Mouse (Mus musculus) stomach, embryonic 14.5 days (tissue): Measurements from ENCODE around the gene Cops4. TPM values are rescaled to one million over a fixed set of nuclear protein-coding genes. Genes with fewer than 3 reads are reported as not detected.

Source experiments
- ATAC-seq: fragments of 200-750 bp; cut with Nextera tagmentation; 2 replicates; pipeline ENCODE4 v1.8.0; 2017; ENCODE audit warnings: low read depth, moderate TSS enrichment; ENCODE audit not compliant: insufficient number of reproducible peaks, insufficient read depth, low FRiP score
- H3K27ac ChIP-seq: fragments of 300-500 bp; sonication (generic); 2 replicates; pipeline ENCODE4 v1.5.1; 2014; ENCODE audit warnings: mild to moderate bottlenecking, low read length, moderate library complexity, mixed read lengths
- H3K27me3 ChIP-seq: fragments of 300-500 bp; sonication (generic); 2 replicates; pipeline ENCODE4 v1.6.1; 2014; ENCODE audit warnings: low read length, control low read depth, mixed read lengths; ENCODE audit not compliant: control insufficient read depth, insufficient read depth
- H3K36me3 ChIP-seq: fragments of 300-500 bp; sonication (generic); 2 replicates; pipeline ENCODE4 v1.6.1; 2014; ENCODE audit warnings: mild to moderate bottlenecking, control low read depth, low read length, moderate library complexity, mixed read lengths; ENCODE audit not compliant: control insufficient read depth, insufficient read depth
- H3K4me1 ChIP-seq: fragments of 300-500 bp; sonication (generic); 2 replicates; pipeline ENCODE4 v1.6.1; 2014; ENCODE audit warnings: low read length, control low read depth, mixed read lengths; ENCODE audit not compliant: control insufficient read depth, insufficient read depth
- H3K4me2 ChIP-seq: fragments of 300-500 bp; sonication (generic); replicated peaks from 2 replicates; pipeline ENCODE4 v1.6.1; 2014; ENCODE audit warnings: low read depth, low read length, control low read depth
- H3K4me3 ChIP-seq: fragments of 300-500 bp; sonication (generic); 2 replicates; pipeline ENCODE4 v1.5.1; 2014; ENCODE audit warnings: low read depth, low read length, control low read depth
- H3K9ac ChIP-seq: fragments of 300-500 bp; sonication (generic); replicated peaks from 2 replicates; pipeline ENCODE4 v1.6.1; 2014; ENCODE audit warnings: low read depth, mild to moderate bottlenecking, control low read depth, low read length, moderate library complexity, mixed read lengths
- H3K9me3 ChIP-seq: fragments of 300-500 bp; sonication (generic); 2 replicates; pipeline ENCODE4 v1.6.1; 2016; ENCODE audit warnings: low read depth, low read length, control low read depth; ENCODE audit not compliant: control insufficient read depth
- WGBS: fragments of 180-500 bp; shearing (Covaris S2); extraction: QIAGEN DNeasy Blood & Tissue Kit; methylation state at CpG from one replicate; pipeline ENCODE4 v1.1.7; 2014; 5-methylcytosine and 5-hydroxymethylcytosine counted together
- polyA plus RNA-seq: library from polyadenylated mRNA; unstranded; fragments of >200 nt; fragmentation: Nextera tagmentation; extraction: Ambion mirVana; gene quantifications from 2 replicates; pipeline ENCODE4 v1.2.1, GENCODE M21; 2014

The Cops4 gene
- 187 and 188 TPM in 2 replicates for polyA plus RNA-seq

DNA sequence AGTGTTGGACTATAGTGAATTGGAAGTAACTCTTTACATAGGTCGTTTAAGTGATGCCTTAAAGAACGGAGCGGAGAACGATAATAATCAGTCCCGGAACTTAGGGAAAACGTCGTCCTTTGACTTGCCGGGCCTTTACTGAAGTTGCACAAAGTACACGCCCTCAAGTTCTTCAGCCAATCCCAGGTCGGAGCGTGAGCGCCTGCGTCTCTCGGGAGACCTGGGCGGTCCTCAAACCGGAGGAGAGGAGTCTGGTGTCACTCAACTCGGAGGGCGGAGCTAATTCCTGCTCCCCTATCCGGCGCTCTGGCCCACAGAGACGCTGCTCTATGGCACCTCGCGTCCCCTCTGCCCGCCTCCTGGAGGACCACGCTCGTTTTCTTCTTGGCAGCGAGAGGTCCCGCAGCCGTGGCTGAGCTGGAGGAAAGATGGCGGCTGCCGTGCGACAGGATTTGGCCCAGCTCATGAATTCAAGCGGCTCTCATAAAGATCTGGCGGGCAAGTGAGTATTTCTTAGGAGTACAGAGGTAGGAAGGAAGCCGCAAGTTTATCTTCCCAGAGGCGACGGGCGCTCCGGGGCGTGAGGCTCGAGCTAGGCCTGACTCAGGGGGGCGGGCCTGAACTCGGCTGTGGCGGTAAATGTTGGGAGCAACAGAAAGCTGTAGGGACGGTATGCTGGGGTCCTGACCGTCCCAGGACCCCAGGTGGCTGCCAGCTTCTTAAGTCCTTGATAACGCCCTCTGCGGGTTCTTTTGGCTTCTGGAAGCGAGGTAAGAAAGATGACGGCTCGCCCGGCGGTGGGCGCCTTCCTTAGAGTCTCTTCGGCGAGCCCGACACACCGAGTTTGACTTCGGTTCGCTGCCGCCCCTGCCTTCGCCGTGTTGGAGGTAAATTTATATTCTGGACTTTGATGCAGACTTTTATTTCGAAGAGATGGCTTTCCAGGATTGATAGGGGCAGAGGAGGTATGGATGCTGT, at the start of gene Cops4:
Cops4 (plus strand) TSS at position 261 of the 978 bp plus-strand sequence.
- Histone ChIP-seq H3K36me3 (no peaks in the 10 kb centered on the region), H3K4me1 (0 out of 2 replicates have a peak, but pooled peaks cover 7% of the 10 kb centered on the region), H3K4me3 (peak within 1 kb of the TSS; percentile 48), H3K27me3 (no peaks in the 10 kb centered on the region), H3K27ac (peak within 1 kb of the TSS; percentile 39; the same call in 1 of the 2 replicates), H3K9me3 (no peaks in the 10 kb centered on the region), H3K4me2 (peak within 1 kb of the TSS; percentile 80), H3K9ac (peak within 1 kb of the TSS; percentile 43)
- WGBS = under 1% methylated on average over 64 of the region's 64 CpGs
- peak; percentile 100 for ATAC-seq

DNA sequence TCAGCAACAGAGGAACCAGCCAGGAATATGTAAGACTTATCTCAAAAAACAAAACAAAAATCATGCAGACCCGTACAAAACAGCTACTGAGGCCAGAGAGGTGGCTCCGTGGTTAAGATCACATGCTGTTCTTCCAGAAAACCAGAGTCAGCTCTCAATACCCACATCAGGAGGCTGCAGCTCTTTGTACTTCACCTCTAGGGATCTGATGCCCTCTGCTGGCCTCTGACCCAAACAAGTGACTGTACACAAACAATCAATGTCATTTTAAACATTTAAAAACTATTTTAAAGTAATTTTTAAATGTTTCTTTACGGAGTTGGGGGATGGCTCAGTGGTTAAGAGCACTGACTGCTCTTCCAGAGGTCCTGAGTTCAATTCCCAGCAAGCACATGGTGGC, 41.8 kb upstream of the Cops4 start:
- H3K9ac ChIP-seq = no peak overlapping the region
- ATAC-seq = no peak
- no peak overlapping the region for H3K4me2 ChIP-seq
- H3K4me1 ChIP-seq = no peaks in the 10 kb centered on the region
- no peak overlapping the region for H3K27ac ChIP-seq
- peaks cover 7% of the 10 kb centered on the region for H3K36me3 ChIP-seq
- H3K4me3 ChIP-seq = no peak overlapping the region
- no peaks in the 10 kb centered on the region for H3K27me3 ChIP-seq
- 88% methylated on average over 3 of the region's 3 CpGs for WGBS
- no peaks in the 10 kb centered on the region for H3K9me3 ChIP-seq

DNA sequence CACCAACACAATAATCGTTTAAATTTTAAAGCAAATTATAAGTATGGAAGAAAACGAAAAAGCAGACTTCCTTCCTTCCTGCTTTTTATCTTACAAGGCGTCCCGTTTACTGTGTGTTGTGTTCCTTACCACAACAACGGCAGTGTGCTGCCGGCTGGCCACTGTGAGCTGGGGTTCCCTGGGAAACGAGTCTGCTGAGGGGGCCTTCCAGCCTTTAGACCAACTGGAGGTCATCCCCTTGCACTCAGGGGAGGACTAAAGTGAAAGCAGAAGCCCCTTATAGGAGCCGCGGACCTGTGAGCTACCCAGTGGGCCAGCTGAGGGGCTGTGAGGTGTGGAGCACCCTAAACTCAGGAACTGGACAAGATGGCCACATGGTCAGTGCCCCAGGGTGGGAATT, 40.5 kb upstream of the Cops4 start:
- Histone ChIP-seq H3K4me1 (no peaks in the 10 kb centered on the region), H3K9ac (no peak overlapping the region), H3K4me2 (no peak overlapping the region), H3K9me3 (no peaks in the 10 kb centered on the region), H3K36me3 (peaks cover 5% of the 10 kb centered on the region; the same call in 1 of the 2 replicates), H3K27me3 (no peaks in the 10 kb centered on the region), H3K4me3 (no peak overlapping the region), H3K27ac (no peak overlapping the region)
- WGBS = 90% methylated on average over 9 of the region's 9 CpGs
- no peak for ATAC-seq

DNA sequence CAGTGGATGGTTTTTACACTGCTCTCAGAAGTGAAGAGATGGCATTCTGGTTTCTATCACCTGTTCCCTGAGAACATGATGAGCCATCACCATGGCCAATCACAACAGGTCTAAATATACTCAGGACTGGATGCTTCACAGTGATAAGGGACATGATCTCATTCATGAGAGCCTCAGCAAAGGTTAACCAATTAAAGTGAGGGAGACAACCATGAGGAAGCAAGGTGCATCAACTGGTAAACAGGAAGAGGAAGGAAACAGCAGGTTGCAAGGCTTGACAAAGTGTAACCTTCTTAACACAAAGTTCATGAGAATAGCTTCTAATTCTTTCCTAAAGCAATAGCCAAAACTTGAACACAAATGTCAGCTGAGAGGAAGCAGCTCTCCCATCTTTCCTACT, 34.5 kb upstream of the Cops4 start:
- no peaks in the 10 kb centered on the region for H3K4me1 ChIP-seq
- ATAC-seq = no peak
- no peak overlapping the region for H3K9ac ChIP-seq

DNA sequence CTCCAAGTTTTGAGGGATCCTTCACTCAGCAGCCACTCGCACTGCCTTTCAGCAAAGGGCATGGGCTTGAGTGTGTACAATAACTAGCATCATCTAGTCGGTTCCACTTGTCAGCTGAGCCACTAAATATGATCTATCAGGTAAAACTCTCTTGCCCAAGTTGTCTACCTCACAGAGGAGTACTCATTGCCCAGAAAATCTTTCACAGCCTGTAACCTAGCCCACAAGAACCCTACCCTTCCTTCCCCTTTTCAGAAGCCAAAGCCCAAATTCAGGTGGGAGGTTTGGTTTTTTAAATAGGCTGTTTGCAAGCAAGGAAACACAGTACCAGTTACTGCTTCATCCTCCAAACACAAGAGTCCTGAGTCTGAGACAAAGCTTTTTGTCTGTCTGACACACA, 31.0 kb upstream of the Cops4 start:
- Histone ChIP-seq H3K9me3 (no peaks in the 10 kb centered on the region), H3K9ac (no peak overlapping the region), H3K36me3 (peaks cover 3% of the 10 kb centered on the region; the same call in 1 of the 2 replicates), H3K4me2 (no peak overlapping the region), H3K27ac (no peak overlapping the region), H3K27me3 (no peaks in the 10 kb centered on the region), H3K4me1 (peaks cover 4% of the 10 kb centered on the region; the same call in 1 of the 2 replicates), H3K4me3 (no peak overlapping the region)
- 77% methylated on average over 2 of the region's 2 CpGs for WGBS
- no peak for ATAC-seq

More for the DNA sequence above, 34.5 kb upstream of the Cops4 start:
- Histone ChIP-seq H3K9me3 (no peaks in the 10 kb centered on the region), H3K27ac (no peak overlapping the region), H3K4me2 (no peak overlapping the region), H3K27me3 (no peaks in the 10 kb centered on the region), H3K4me3 (no peak overlapping the region), H3K36me3 (peaks cover 3% of the 10 kb centered on the region; the same call in 1 of the 2 replicates)

DNA sequence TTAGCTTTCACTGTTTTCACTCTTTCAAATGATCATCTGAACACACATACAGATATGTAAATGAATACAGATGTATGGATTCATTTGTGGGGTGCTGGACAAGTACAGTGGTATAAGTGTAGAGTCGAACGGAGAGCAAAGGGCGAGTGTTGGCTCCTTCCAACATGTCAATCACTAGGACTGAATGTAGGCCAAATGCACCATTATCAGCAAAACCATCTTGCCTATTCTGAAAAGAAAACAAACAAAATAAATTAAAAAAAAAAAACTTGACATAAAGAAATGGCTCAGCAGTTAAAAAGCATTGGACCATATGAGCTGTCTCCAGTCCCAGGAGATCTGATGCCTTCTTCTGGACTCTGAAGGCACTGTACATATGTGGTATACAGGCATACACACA, 29.9 kb upstream of the Cops4 start:
- Histone ChIP-seq H3K9me3 (no peaks in the 10 kb centered on the region), H3K4me3 (no peak overlapping the region), H3K27me3 (no peaks in the 10 kb centered on the region), H3K27ac (no peak overlapping the region), H3K36me3 (peaks cover 3% of the 10 kb centered on the region; the same call in 1 of the 2 replicates), H3K9ac (no peak overlapping the region), H3K4me2 (no peak overlapping the region), H3K4me1 (peaks cover 4% of the 10 kb centered on the region; the same call in 1 of the 2 replicates)
- WGBS = 89% methylated on average over 3 of the region's 3 CpGs
- no peak for ATAC-seq

DNA sequence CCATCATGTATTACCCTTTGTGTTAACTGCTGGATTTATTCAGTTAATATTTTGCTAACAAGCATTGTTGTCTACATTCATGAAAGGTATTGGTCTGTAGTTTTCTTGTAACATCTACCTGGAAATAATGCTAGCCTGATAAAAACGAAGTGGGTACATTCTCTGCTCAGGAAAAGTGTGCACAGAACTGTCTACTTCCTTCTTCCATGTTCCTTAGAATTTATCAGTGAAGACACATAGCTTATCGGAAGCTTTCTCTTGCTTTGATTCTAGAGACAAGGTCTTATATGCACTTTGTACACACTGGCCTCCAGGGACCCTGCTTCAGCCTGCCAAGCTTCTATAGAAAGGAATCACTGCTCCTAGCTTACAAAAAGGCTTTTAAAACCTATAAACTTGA, 28.8 kb upstream of the Cops4 start:
- no peak for ATAC-seq
- no peak overlapping the region for H3K9ac ChIP-seq
- no peak overlapping the region for H3K27ac ChIP-seq
- H3K4me2 ChIP-seq = no peak overlapping the region
- no peak overlapping the region for H3K4me3 ChIP-seq
- no peaks in the 10 kb centered on the region for H3K9me3 ChIP-seq
- H3K4me1 ChIP-seq = peaks cover 5% of the 10 kb centered on the region
- 73% methylated on average over 2 of the region's 2 CpGs for WGBS
- H3K36me3 ChIP-seq = peaks cover 3% of the 10 kb centered on the region; the same call in 1 of the 2 replicates
- no peaks in the 10 kb centered on the region for H3K27me3 ChIP-seq

DNA sequence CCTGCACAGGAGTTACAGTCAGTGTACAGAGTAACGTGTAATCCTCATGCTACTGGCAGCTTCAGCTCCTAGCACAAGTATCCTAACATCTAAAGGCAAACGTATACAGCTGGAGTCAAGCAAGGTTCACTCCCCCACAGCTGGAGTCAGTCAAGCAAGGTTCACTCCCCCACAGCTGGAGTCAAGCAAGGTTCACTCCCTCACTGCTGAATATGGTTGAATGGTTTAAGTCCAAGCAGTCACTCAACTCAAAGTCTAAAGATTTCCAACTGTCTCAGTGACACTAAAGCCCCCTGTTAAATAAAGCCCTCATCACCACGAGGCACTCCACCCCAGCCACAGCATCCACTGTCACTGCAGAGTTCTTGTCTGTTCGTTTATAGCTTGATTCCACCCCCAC, 26.4 kb upstream of the Cops4 start:
- Histone ChIP-seq H3K4me1 (peaks cover 7% of the 10 kb centered on the region), H3K4me2 (no peak overlapping the region), H3K9ac (no peak overlapping the region), H3K36me3 (no peaks in the 10 kb centered on the region), H3K4me3 (no peak overlapping the region), H3K27ac (no peak overlapping the region), H3K27me3 (no peaks in the 10 kb centered on the region), H3K9me3 (no peaks in the 10 kb centered on the region)
- WGBS = 37% methylated on average over 4 of the region's 4 CpGs
- ATAC-seq = peak; percentile 33; the same call in 1 of the 2 replicates
